ENCODE assay signal across 9 mouse cellular contexts in genomic region chr7:104287576-104288443, GRCm38 (mm10). TPM values are rescaled to one million over a fixed set of nuclear protein-coding genes. Genes with fewer than 3 reads are reported as not detected.
A peak's percentile ranks its signal among the peaks of the same experiment; 100 is the strongest.
DNase-seq lines count a peak whose midpoint lies in the region; ATAC-seq and TF ChIP-seq lines count a peak whose summit lies in the region.
"Not testable (repeated sequence)": the region's sequence is repeated elsewhere in the genome, so short reads cannot be mapped to it uniquely, and the experiment has no call there.
"Had no signal": no experiment of that assay in that cellular context is flagged by ENCODE, and none has a peak within 500 bp of the region (broad histone marks: within the 10 kb centered on the region; RNA-seq: fewer than 3 reads in every experiment).

Gene Trim5 (minus strand): TSS chr7:104288094.

- H3K27me3 ChIP-seq in kidney, embryonic 15.5 days; liver, adult 2 months (ENCODE audit: control insufficient read depth, insufficient read depth, low read length); splenic B cell, adult 2 months (ENCODE audit: control insufficient read depth, insufficient read depth, low read length, poor library complexity, severe bottlenecking): not testable (repeated sequence)

- H3K27ac ChIP-seq in kidney, embryonic 15.5 days; liver, adult 2 months (replicated peaks; ENCODE audit: insufficient read depth, low read depth, low read length): not testable (repeated sequence)

- not testable (repeated sequence) for H3K4me1 ChIP-seq in kidney, embryonic 15.5 days; liver, adult 2 months (ENCODE audit: control insufficient read depth, insufficient read depth, low read length)

- peak within 1 kb of the TSS; percentile 19 for H3K4me3 ChIP-seq in kidney, embryonic 15.5 days (replicated peaks)
- H3K4me3 ChIP-seq in liver, adult 2 months (ENCODE audit: insufficient read depth, low read depth, low read length): peak within 1 kb of the TSS; percentile 43

- TF ChIP-seq POLR2A in liver, adult 2 months (IDR thresholded peaks at IDR 0.05; ENCODE audit: extremely low read depth, insufficient read depth, low read length): not testable (repeated sequence)

- H3K4me2 ChIP-seq in kidney, embryonic 15.5 days: peak within 1 kb of the TSS; percentile 41

- not testable (repeated sequence) for TF ChIP-seq CTCF in liver, adult 2 months (IDR thresholded peaks at IDR 0.05; ENCODE audit: low read depth, low read length)

- ATAC-seq in kidney, embryonic 15.5 days (replicated peaks; ENCODE audit: low FRiP score): peak; percentile 96

- H3K79me2 ChIP-seq in liver, adult 2 months (ENCODE audit: control insufficient read depth, insufficient read depth, low read length): not testable (repeated sequence)

- not testable (repeated sequence) for H3K9ac ChIP-seq in kidney, embryonic 15.5 days; liver, adult 2 months (ENCODE audit: low read depth, low read length)

- 36% methylated on average over 14 of the region's 14 CpGs for WGBS in kidney, embryonic 15.5 days
- WGBS in liver, adult 2 months: 30% methylated on average over 14 of the region's 14 CpGs

- not testable (repeated sequence) for H3K36me3 ChIP-seq in kidney, embryonic 15.5 days; liver, adult 2 months (ENCODE audit: control insufficient read depth, insufficient read depth, low read length); splenic B cell, adult 2 months (ENCODE audit: control insufficient read depth, insufficient read depth, low read length, poor library complexity, severe bottlenecking)

- DNase-seq in 416B (ENCODE audit: low read depth): peak; percentile 42
- DNase-seq in adrenal gland, postnatal 14 days: peak; percentile 29
- DNase-seq in heart, adult 11 months: peak; percentile 95
- peak; percentile 5 for DNase-seq in heart, postnatal 4 days
- DNase-seq in liver, adult 2 months (ENCODE audit: extremely low read depth, low read depth, low spot score): peak; percentile 26
- peak; percentile 32 for DNase-seq in lung, postnatal 36 days
- DNase-seq in splenic B cell, adult 2 months (ENCODE audit: low read depth, low spot score): peak; percentile 48

- not testable (repeated sequence) for H3K9me3 ChIP-seq in kidney, embryonic 15.5 days (replicated peaks)

RNA-seq across cellular contexts. Expression of gene Trim5, which starts in this region (rescaled TPM):
- total RNA-seq in adrenal gland, postnatal 14 days (2021): 3.0 and 6.9 TPM in 2 replicates
- total RNA-seq in heart, postnatal 4 days (2021): 1 to 10 TPM; 1.7 to 2.1 TPM
- polyA plus RNA-seq in kidney, embryonic 15.5 days (2015; fragmentation: Nextera tagmentation; extraction: Ambion mirVana): 0.30 and 0.38 TPM in 2 replicates
- 1.7 and 2.1 TPM in 2 replicates for total RNA-seq in liver, adult 2 months (2014; rRNA removed)
- 0.23 and 0.36 TPM in 2 replicates for polyA plus RNA-seq in liver, adult 2 months (2012; rRNA removed)
- polyA plus RNA-seq: forebrain, embryonic 11.5 days had no signal

Comparison
In these comparisons a context has a peak if more than half of its experiments do, and no peak if none do; other contexts are left out.
1. Peak in ATAC-seq, H3K4me3 ChIP-seq and H3K4me2 ChIP-seq in kidney, embryonic 15.5 days; RNA of the gene not detected or under 1 TPM.
2. DNase-seq: peak in every context shown above with its lines; median percentile 95 in heart, adult 11 months; 48 in splenic B cell, adult 2 months; 42 in 416B; 32 in lung, postnatal 36 days; 29 in adrenal gland, postnatal 14 days; 26 in liver, adult 2 months; 5 in heart, postnatal 4 days.